ENCODE assay signal across 13 mouse cellular contexts in genomic region chr4:107518766-107519165, GRCm38 (mm10).
"Had no signal": no experiment of that assay in that cellular context is flagged by ENCODE, and none has a peak within 500 bp of the region (broad histone marks: within the 10 kb centered on the region; RNA-seq: fewer than 3 reads in every experiment).

No protein-coding gene starts in this region.

- DNase-seq: kidney, adult 18-20 months; left cerebral cortex, postnatal 4 days; lung, adult 2 months; thymus, adult 18-20 months; thymus, postnatal 14 days had no signal

- H3K27me3 ChIP-seq: intestine, embryonic 15.5 days; kidney, embryonic 15.5 days; liver, embryonic 15.5 days; midbrain, embryonic 15.5 days; neural tube, embryonic 12.5 days; stomach, embryonic 15.5 days had no signal

- H3K9me3 ChIP-seq: intestine, embryonic 15.5 days; kidney, embryonic 15.5 days; liver, embryonic 15.5 days; megakaryocyte, embryonic 14.5 days; midbrain, embryonic 15.5 days; neural tube, embryonic 12.5 days; stomach, embryonic 15.5 days had no signal

- H3K36me3 ChIP-seq: intestine, embryonic 15.5 days; kidney, embryonic 15.5 days; liver, embryonic 15.5 days; midbrain, embryonic 15.5 days; neural tube, embryonic 12.5 days; stomach, embryonic 15.5 days had no signal

- H3K4me3 ChIP-seq: intestine, embryonic 15.5 days; kidney, embryonic 15.5 days; liver, embryonic 15.5 days; megakaryocyte, embryonic 14.5 days; midbrain, embryonic 15.5 days; neural tube, embryonic 12.5 days; stomach, embryonic 15.5 days had no signal

- H3K4me1 ChIP-seq: intestine, embryonic 15.5 days; liver, embryonic 15.5 days; megakaryocyte, embryonic 14.5 days; midbrain, embryonic 15.5 days; stomach, embryonic 15.5 days had no signal

- H3K27ac ChIP-seq: intestine, embryonic 15.5 days; kidney, embryonic 15.5 days; liver, embryonic 15.5 days; macrophage; midbrain, embryonic 15.5 days; neural tube, embryonic 12.5 days; stomach, embryonic 15.5 days had no signal
